Mouse (Mus musculus) cerebral cortex, adult 2 months (tissue): ENCODE measurements around the gene Afap1l2.

Experiments
- WGBS: fragments of 180-500 bp; shearing (Covaris S2); methylation state at CpG from one replicate; pipeline ENCODE4 v1.1.7; 2018; 5-methylcytosine and 5-hydroxymethylcytosine counted together

Gene Afap1l2

DNA sequence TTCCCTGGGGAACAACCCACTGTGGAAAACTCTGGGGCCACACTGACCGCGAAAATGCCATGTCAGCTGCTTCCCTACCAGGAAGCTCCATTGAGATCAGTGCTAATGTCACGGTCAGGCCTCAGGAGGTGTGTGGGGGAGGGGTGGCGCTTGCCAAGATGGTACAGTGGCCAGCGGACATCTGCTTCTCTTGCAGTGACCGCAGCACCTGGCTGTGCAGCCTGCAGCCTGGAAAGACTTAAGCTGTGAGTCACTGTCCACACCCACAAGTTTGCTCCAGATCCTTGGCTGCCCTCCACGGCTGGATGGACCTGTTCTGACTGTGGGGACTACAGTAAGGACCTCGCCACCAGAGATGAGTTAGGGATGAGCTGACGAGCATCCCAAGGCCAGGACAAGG is 68.2 kb downstream of the Afap1l2 start:
- WGBS: 79% methylated on average over 9 of the region's 9 CpGs

DNA sequence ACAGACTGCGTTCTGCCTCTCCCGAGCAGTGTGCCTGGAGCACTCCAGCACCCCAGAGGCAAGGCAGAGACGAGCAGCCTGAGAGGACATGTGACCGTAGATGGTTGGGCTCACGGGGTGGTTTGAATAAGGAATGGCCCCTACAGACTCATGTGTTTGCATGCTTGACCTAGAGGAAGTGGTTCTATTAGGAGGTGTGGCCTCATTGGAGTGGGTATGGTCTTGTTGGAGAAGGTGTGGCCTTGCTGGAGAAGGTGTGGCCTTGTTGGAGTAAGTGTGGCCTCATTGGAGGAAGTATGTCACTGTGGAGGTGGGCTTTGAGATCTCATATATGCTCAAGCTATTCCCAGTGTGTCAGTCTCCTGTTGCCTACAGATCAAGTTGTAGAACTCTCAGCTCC is 70.1 kb downstream of the Afap1l2 start:
- 94% methylated on average over 5 of the region's 5 CpGs for WGBS

DNA sequence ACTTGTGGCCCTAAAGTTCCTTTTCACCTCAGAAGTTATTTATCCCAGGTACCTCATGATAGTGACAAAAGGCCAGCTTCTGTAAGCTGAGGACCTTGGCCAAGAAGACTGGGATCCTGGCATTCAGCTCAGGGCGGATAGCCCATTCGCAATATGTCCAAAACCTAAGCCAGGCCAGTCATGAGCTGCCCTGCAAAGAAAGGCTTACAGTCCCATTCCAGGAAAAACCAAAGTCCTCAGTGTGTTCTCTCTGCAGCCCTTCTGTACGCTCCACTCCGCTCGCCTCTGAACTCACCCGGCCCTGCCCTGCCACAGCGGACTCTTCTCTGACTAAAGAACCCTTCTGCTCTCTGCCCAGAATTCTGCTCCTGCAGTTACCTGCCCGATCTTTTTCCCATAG is 71.8 kb downstream of the Afap1l2 start:
- WGBS: 97% methylated on average over 8 of the region's 8 CpGs

DNA sequence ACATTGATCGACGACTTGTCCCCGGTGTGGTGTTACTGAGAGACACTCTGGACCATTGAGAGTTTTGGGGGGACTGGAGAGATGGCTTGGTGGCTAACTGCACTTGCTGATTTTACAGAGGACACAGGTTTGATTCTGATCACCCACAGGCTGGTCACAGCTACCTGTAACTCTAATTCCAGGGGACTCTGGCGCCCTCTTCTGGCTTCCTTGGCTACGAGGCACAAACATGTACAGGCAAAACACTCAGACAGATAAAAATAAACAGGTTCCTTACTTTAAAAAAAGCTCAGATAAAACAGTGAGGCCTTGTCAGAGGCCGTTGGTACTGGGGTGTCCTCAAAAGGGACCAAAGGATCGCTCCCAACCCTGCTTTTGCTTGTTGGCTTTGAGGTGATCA is 72.3 kb downstream of the Afap1l2 start:
- 93% methylated on average over 7 of the region's 7 CpGs for WGBS

DNA sequence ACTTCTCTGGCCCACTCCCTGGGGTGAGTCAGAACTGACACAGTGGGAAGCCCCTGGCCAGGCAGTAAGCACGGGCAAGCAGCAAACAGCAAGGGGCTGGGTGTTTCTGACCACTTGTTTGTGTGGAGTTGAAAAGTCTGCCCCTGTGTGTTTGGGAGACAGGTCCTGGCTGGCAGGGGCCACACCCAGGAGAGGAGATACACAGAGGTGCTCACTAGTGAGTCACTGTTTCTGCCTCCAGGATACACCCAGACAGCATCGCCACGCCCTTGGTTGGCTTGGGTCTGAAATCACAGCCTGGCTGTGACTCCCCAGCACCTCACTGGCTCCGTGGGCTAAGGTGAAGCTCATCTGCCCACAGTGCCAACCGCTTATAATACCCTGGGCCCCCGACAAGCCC is 72.9 kb downstream of the Afap1l2 start:
- whole genome bisulfite sequencing: 86% methylated on average over 6 of the region's 6 CpGs

DNA sequence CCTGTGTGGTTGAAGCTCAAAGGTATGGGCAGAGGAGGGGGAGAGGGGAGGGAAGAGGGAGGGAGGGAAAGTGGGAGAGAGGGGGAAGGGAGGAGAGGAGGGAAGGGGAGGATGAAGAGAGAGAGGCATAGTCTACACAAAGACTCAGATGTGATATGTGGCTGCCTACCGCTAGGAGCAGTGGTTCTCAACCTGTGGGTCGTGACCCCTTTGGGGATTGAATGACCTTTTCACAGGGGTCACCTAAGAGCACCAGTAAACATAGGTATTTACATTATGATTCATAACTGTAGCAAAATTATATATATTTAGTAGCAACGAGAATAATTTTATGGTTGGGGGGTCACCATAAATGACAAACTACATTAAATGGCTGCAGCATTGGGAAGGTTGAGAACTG is 74.2 kb downstream of the Afap1l2 start:
- 94% methylated on average over 3 of the region's 3 CpGs for WGBS

DNA sequence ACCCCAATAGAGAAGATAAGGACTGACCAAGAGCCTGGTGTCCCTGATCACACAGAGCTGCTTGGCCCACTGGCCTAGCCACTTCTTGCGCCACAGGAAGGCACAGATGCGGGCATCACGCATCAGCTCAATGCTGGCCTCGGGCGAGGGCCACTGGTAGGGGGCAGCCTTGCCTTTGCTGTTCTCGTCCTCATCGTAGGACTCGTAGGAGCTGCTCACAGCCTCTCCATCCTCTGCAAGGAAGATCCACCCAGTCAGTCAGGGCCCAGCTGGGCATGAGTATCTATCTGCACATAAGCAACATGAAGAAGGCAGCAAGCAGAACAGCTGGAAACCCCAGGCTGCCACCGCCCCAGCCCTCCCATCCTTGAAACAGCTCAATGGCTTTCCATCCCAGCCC is 78.0 kb downstream of the Afap1l2 start:
- WGBS: 77% methylated on average over 9 of the region's 9 CpGs

DNA sequence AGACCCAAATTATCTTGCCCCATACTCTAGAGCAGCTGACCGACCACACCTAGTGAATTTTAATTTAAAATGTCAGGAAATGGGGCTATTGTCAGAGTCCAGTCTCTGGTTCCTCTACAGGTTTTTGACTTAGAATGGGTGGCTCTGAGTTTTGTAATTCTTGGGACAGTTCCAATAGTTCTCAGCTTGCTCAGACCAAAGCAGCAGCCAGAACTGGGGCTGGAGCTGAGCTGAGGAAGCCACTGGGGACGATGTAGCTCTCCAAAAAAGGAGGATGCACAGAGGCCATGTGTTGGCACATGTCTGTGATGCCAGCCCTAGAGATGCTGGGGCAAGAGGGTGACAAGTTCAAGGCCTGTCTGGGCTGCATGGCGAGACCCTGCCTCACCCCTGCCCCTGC is 78.6 kb downstream of the Afap1l2 start:
- WGBS: 57% methylated on average over 3 of the region's 3 CpGs

DNA sequence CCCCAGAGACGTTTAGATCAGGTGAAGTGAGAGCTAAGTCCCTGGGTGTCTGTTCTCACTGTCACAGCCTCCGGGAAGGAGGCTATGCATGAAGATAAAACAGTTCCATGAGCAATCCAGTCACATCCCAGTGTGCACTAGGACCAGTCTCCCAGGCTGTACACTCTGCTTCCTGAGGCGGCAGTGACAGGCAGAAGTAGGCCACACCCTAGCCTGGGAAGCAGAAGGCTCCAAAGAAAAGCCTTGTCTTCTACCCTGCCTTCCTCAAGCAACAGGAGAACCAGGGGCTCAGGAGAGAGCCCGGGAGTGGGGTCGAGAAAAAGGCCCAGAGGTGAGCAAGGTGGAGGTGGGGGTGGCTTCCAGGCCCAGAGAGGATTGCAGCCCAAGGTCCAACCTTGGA is 86.3 kb downstream of the Afap1l2 start:
- WGBS: 66% methylated on average over 5 of the region's 5 CpGs

DNA sequence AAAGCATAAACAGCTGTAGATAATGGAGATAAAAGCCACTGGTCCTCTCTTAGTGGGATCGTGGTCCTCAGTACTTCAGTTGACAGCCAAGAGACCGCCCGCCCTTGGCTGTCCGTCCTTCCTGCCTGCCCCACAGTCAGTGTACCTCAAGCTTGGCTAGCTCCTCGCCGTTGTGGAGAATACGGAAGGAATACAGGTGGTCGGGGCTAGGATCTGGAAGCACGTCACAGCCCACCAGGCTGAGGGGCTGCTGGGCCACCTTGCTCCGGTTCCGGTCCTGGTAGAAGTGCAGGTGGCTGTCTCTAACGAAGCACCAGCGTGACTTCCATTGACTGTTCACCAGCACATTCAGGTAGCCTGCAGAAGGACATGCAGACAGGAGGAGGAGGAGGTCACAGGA is 87.8 kb downstream of the Afap1l2 start:
- WGBS: 87% methylated on average over 13 of the region's 13 CpGs

DNA sequence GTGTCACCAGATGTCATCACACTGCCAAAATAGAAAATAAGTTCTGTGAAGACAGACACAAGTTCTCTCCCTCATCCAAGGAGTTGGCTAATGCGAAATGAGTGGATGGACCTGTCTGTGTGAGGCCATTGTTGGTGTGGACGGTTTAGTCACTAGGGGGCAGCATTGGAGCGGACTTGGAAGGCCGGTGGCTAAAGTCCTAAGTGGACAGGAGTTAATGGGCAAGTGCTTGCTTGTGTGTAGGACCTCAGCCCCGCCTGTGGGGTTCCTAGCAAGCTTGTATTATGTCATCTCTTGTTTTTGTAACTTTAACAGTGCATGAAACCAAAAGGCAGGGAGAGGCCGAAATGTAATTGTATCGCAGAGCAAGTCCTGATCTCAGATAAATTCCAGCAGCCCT is 88.4 kb downstream of the Afap1l2 start:
- 32% methylated on average over 7 of the region's 7 CpGs for WGBS

DNA sequence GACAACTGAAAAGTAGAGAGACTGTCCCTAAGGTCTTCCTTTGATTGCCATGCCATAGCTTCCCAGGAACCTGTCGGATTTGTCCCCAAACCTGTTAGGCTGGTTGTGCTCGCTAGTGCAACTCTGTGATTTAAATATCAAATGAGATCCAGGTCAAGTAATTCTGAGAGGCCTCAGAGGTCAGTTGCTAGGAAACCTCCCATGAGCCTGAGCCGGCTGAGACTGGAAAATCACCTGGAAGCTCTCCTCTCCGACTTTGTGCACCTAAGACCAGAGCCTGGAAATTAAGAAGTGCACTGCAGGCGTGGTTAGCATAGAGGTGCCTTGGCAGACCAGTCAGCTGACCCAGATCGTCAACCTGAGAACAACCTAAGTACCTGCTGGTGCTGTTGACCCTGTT is 92.9 kb downstream of the Afap1l2 start:
- 83% methylated on average over 6 of the region's 6 CpGs for WGBS

DNA sequence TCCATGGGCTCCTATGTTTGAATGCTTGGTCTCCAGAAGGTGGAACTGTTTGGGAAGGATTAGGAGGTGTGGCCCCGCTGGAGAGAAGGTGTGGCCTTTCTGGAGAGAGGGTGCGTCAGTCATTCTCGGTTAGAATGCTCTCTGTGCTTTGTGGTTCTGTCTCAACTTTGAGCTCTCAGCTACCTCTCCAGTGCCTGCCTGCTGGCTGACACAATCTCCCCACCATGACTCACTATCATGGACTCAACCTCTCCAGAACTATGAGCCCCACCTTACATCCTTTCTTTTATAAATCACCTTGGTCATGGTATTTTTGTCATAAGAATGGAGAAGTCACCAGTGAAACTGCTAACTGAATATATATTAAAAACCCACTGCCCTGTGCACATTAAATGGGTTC is 93.4 kb downstream of the Afap1l2 start:
- WGBS: 96% methylated on average over 3 of the region's 3 CpGs

DNA sequence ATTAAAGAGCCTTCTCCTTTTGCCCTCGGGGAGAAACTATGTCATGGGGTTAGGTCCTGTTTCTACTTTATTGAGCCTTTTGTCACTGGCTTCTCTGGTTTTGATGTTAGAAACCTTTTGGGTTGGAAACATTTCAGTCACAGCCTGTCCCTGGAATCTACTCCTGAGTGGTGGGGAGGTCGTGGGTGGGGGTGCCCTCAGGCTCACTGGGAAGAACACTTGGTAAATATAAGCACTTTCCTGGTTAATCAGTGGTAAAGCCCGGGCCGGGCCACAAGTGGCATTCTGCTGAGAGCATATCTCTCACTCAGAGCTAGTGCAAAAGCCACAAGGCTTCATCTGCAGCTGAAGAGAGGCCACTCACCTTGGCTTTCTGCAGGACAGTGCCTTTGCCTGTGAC is 94.3 kb downstream of the Afap1l2 start:
- WGBS: 90% methylated on average over 4 of the region's 4 CpGs

DNA sequence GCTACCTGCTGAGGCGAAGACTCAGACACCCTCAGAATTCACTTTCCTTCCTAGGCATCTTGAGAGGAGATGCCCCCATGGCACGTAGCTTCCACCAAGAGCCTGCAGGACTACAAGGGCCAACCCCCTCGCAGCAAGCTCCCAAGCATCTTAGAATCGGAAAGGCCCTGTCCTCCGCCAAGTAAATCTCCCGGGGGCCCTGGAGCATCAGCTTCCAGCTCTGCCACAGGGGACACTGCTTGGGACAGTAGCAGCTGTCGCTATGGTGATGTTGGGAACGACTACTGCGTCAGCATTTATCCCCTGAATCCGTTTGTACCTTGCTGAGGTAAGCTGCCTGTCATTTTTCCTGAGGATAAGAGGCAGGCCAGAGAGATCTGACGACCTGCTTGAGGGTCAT is 97.5 kb downstream of the Afap1l2 start:
- 82% methylated on average over 11 of the region's 11 CpGs for WGBS

DNA sequence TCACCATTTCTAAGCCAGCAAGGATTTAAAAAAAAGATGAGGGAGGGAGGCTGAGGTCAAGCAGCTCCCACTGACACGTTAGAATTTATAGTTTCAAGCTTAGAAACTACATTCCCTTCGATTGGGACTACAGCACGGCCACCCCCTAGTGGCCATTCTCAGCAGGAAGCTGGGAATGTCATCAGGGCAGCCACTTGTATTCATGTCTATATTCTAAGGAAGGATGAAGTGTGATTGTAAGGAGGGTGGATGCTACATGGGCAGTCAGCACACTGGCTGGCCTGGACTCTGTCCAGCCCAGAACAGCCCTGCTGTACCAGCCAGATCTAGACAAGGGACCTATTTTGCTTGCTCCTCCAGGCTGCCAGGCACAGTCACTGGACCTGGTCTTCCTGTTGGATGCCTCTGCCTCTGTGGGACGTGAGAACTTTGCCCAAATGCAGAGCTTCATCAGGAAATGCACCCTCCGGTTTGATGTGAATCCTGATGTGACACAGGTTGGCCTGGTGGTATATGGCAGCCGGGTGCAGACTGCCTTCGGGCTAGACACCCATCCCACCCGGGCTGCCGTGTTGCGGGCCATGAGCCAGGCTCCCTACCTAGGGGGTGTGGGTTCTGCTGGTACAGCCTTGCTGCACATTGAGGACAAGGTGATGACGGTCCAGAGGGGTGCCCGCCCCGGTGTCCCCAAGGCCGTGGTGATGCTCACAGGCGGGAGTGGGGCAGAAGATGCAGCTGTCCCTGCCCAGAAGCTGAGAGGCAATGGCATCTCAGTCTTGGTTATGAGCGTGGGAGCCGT is 99.4 kb downstream of the Afap1l2 start:
- WGBS: 66% methylated on average over 17 of the region's 17 CpGs

DNA sequence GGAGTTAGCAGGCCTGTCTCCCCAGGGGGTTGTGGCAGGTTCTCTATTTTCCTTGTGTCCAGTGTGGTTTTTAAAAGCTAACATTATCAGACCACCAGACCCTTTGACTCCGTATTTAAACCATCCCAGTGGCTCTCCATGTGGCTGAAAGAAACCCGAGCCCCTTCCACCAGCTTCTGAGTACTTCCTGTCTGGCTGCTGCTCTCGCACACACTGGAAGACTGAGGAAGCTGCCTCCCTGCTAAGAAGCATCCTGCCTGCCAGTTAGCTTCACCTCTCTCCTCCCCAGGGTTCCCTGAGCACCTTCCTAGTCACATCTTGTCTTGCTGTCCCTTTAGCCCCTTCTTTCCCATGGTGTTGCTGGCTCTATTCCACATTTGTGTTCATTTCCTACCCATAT is 100.2 kb downstream of the Afap1l2 start:
- 62% methylated on average over 3 of the region's 3 CpGs for WGBS

DNA sequence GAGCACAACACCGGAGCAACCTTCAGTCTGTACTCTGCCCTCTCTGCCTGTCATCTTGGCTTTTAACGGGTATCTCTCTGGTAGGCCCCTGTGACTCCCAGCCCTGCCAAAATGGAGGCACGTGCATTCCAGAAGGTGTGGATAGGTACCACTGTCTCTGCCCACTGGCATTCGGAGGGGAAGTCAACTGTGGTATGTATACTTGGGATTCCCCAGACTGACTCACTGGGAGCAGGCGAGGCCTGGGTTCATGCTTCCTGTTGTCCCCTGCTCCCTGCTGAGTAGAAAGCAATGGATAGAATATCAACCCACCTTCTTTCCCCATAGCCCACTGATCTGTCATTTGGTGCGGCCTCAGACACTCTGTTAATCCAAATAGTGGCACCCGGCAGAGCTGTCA is 102.6 kb downstream of the Afap1l2 start:
- WGBS: 89% methylated on average over 7 of the region's 7 CpGs

DNA sequence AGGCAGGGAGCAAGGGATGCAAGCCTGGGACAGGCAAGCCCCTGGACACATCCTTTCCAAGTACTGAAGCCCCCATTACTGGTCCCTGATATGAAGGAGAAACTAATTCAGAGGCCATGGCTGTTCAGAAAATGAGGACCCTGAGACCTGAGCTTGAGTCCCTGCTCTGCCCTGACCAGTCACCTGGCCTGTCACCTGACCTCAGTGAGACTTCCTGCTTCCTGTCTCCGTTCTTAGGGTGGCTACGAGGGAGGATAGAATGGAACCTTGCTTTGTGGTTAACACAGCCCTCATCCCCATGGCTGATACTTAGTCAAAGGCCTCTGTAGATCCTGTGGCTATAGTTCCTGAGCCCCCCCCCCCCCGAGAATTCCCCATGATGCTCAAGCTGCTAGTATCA is 103.9 kb downstream of the Afap1l2 start:
- 79% methylated on average over 3 of the region's 3 CpGs for WGBS

DNA sequence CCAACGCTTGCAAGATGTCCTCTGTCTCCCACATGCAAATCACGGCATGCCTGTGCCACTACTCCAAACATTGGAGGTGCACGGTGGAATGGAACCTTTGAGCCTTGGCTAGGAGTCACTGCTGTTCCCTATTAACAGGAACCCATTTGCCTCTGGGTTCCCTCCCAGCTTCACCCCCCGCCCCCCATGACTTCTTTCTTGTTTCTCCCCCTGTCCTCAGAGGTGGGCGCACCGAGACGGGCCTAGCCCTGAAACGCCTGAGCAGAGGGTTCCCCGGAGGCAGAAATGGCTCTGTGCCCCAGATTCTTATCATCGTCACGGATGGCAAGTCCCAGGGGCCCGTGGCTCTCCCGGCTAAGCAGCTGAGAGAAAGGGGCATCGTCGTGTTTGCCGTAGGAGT is 110.4 kb downstream of the Afap1l2 start:
- WGBS: 90% methylated on average over 16 of the region's 16 CpGs

DNA sequence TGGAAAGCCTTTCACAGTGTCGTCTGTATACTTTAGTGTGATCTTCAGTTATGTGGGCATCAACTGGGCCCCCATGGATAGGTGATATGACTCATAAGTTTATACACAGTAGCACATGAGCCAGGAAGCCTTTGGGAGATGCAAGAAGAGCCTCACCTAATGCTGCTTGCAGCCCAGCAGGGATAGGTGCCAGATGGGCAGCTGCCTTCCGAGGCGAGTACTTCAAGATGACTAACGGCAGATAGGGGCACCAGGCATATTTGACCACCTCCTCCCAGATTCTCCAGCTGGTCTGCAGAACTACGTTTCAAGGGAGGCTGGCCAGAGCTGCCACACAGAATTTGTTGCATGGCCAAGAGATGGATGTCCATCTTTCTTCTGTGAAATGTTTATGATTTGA is 114.7 kb downstream of the Afap1l2 start:
- WGBS: 73% methylated on average over 5 of the region's 5 CpGs

DNA sequence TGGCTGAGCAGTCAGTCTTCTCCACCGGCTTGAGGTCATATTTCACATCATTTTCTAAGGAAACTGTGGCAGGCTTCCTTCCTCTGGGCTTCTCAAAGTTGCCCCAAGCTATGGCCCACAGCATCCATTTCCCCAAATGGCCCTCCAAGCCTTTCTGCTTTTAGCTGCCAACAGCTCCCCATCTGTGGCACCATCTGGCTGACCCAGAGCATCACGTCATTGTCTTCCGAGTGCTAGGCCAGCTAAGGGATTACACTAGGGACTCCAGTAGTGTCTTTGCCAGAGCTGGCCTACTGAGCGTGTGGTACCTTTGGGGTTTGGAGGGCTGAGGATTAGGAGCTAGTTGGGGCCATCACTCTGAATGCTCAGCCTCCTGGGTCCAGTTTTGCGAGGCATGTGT is 115.4 kb downstream of the Afap1l2 start:
- WGBS: 88% methylated on average over 5 of the region's 5 CpGs

DNA sequence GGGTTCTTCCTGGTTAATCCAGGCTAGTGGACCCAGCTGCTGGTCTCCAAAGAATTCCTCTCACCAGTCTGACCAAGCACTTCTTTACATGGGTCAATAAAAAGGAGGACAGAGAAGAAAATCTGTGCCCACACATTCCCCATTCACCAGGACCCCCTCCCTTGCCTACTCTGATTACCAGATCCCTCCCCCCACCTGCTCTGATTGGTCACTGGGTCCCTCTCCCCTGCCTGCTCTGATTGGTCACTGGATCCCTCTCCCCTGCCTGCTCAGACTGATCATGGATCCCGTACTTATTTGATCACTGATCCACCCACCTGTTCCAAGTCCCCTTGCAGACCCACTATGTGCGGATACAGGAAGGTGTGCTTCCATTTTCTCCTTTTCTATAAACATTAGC is 116.6 kb downstream of the Afap1l2 start:
- 71% methylated on average over 2 of the region's 2 CpGs for WGBS

DNA sequence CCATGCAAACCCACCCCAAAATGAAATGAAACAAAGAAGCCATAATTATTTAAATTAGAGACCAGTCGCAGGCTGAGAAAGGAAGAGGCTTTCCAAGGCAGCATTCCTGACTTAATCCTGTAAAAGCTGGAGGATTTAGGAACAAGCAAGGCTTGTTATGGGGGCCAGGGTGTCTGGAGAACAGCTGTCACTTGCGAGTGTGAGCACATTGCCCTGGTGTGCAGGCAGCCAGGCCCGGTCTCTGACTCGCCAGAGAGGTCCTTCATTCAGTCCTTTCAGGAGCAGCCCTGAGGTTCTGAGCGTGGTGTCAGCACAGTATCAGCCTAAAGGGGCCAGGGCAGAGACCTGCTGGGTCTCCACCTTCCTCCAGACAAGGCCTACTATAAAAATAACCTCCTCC is 119.4 kb downstream of the Afap1l2 start:
- WGBS: 59% methylated on average over 5 of the region's 5 CpGs
